In the genomic region with DNA sequence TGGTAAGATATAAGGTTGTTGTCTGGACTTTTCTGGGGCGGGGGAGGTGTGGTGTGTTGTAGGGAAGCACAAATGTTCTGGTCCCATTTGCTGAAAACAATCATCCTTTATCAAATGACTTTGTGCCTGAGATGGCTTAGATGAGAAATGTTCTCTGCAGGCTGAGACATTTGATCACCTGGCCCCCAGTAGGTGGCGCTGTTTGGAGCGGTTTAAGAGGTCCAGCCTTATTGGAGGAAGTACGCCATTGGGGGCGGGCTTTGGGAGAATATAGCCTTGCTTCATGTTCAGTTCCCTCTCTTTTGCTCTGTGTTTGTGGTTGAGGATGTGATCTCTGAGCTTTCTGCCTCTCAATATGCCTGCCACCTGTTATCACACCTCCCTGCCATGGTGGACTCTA, we compare ENCODE assay signal across 9 mouse cellular contexts. TPM values are rescaled to one million over a fixed set of nuclear protein-coding genes. Genes with fewer than 3 reads are reported as not detected.
DNase-seq lines count a peak whose midpoint lies in the region; ATAC-seq and TF ChIP-seq lines count a peak whose summit lies in the region.
"Had no signal": no experiment of that assay in that cellular context is flagged by ENCODE, and none has a peak within 500 bp of the region (broad histone marks: within the 10 kb centered on the region; RNA-seq: fewer than 3 reads in every experiment).

No protein-coding gene starts in this region.

- no peak for DNase-seq in kidney, postnatal 0 days (ENCODE audit: low spot score)
- DNase-seq in T-cell, adult 2 months (ENCODE audit: low spot score), result peak; percentile 9
- peak; percentile 43 to 51 for DNase-seq in cerebellum, postnatal 36 days
- peak; percentile 29 for DNase-seq in stomach, postnatal 0 days (ENCODE audit: low spot score)
- no peak for DNase-seq in neural tube, embryonic 10.5 days (ENCODE audit: extremely low spot score, low spot score)
- no peak for DNase-seq in left cerebral cortex, adult 11 months (ENCODE audit: low spot score)

- 58% methylated on average over 5 of the region's 5 CpGs for WGBS in kidney, postnatal 0 days
- 55% methylated on average over 5 of the region's 5 CpGs for WGBS in kidney, embryonic 15.5 days
- 48% methylated on average over 5 of the region's 5 CpGs for WGBS in stomach, postnatal 0 days
- 52% methylated on average over 5 of the region's 5 CpGs for WGBS in forebrain, embryonic 12.5 days

- H3K9me3 ChIP-seq in kidney, postnatal 0 days (replicated peaks; ENCODE audit: low read length), result no peaks in the 10 kb centered on the region
- no peaks in the 10 kb centered on the region for H3K9me3 ChIP-seq in kidney, embryonic 15.5 days (replicated peaks)
- H3K9me3 ChIP-seq in stomach, postnatal 0 days (ENCODE audit: control insufficient read depth, low read length), result no peaks in the 10 kb centered on the region
- no peaks in the 10 kb centered on the region for H3K9me3 ChIP-seq in forebrain, embryonic 12.5 days

- H3K4me3 ChIP-seq in kidney, postnatal 0 days (replicated peaks; ENCODE audit: low read depth, low read length), result no peak overlapping the region
- no peak overlapping the region for H3K4me3 ChIP-seq in kidney, embryonic 15.5 days (replicated peaks)
- H3K4me3 ChIP-seq in stomach, postnatal 0 days (ENCODE audit: low read depth, low read length), result no peak overlapping the region
- no peak overlapping the region for H3K4me3 ChIP-seq in forebrain, embryonic 12.5 days (replicated peaks)
- H3K4me3 ChIP-seq: myocyte had no signal

- TF ChIP-seq CTCF in kidney, postnatal 0 days (IDR thresholded peaks at IDR 0.05; ENCODE audit: low read depth), result peak; percentile 56
- peak; percentile 62 for TF ChIP-seq CTCF in stomach, postnatal 0 days (IDR thresholded peaks at IDR 0.05; ENCODE audit: low read depth)

- H3K4me2 ChIP-seq in kidney, postnatal 0 days (ENCODE audit: low read length), result no peak overlapping the region
- H3K4me2 ChIP-seq in kidney, embryonic 15.5 days, result no peak overlapping the region
- H3K4me2 ChIP-seq in stomach, postnatal 0 days (replicated peaks; ENCODE audit: low read depth), result no peak overlapping the region
- H3K4me2 ChIP-seq in forebrain, embryonic 12.5 days, result no peak overlapping the region

- H3K9ac ChIP-seq in kidney, postnatal 0 days (ENCODE audit: low read depth, low read length), result no peak overlapping the region
- H3K9ac ChIP-seq in kidney, embryonic 15.5 days, result no peak overlapping the region
- H3K9ac ChIP-seq in stomach, postnatal 0 days (ENCODE audit: low read length), result no peak overlapping the region
- no peak overlapping the region for H3K9ac ChIP-seq in forebrain, embryonic 12.5 days

- no peak for TF ChIP-seq EP300 in stomach, postnatal 0 days (optimal IDR thresholded peaks at IDR 0.05)

- no peak overlapping the region for H3K27ac ChIP-seq in kidney, postnatal 0 days
- no peak overlapping the region for H3K27ac ChIP-seq in kidney, embryonic 15.5 days
- no peak overlapping the region for H3K27ac ChIP-seq in stomach, postnatal 0 days (replicated peaks)
- no peak overlapping the region for H3K27ac ChIP-seq in forebrain, embryonic 12.5 days

- no peak for ATAC-seq in kidney, postnatal 0 days (replicated peaks; ENCODE audit: low FRiP score, low read depth)
- ATAC-seq in kidney, embryonic 15.5 days (replicated peaks; ENCODE audit: low FRiP score), result no peak
- no peak for ATAC-seq in stomach, postnatal 0 days (ENCODE audit: low FRiP score, low TSS enrichment)
- no peak for ATAC-seq in forebrain, embryonic 12.5 days (ENCODE audit: low FRiP score)

- H3K36me3 ChIP-seq in kidney, postnatal 0 days (ENCODE audit: insufficient read depth, low read length), result no peaks in the 10 kb centered on the region
- H3K36me3 ChIP-seq in kidney, embryonic 15.5 days, result no peaks in the 10 kb centered on the region
- H3K36me3 ChIP-seq in stomach, postnatal 0 days (ENCODE audit: control insufficient read depth, insufficient read depth, low read length), result no peaks in the 10 kb centered on the region
- no peaks in the 10 kb centered on the region for H3K36me3 ChIP-seq in forebrain, embryonic 12.5 days (replicated peaks)

- no peaks in the 10 kb centered on the region for H3K4me1 ChIP-seq in kidney, postnatal 0 days (replicated peaks; ENCODE audit: insufficient read depth, low read length)
- 0 out of 2 replicates have a peak, but pooled peaks cover 4% of the 10 kb centered on the region for H3K4me1 ChIP-seq in kidney, embryonic 15.5 days
- no peaks in the 10 kb centered on the region for H3K4me1 ChIP-seq in stomach, postnatal 0 days (replicated peaks; ENCODE audit: control insufficient read depth, insufficient read depth)
- H3K4me1 ChIP-seq in forebrain, embryonic 12.5 days, result no peaks in the 10 kb centered on the region

- H3K27me3 ChIP-seq in kidney, postnatal 0 days (ENCODE audit: insufficient read depth, low read length), result no peaks in the 10 kb centered on the region
- H3K27me3 ChIP-seq in kidney, embryonic 15.5 days, result no peaks in the 10 kb centered on the region
- no peaks in the 10 kb centered on the region for H3K27me3 ChIP-seq in stomach, postnatal 0 days (ENCODE audit: control insufficient read depth, insufficient read depth, low read length)
- no peaks in the 10 kb centered on the region for H3K27me3 ChIP-seq in forebrain, embryonic 12.5 days

RNA-seq across cellular contexts. Expression of gene Gm11983, which starts 44.2 kb away (rescaled TPM):
- not detected in 2 replicates for polyA plus RNA-seq in kidney, postnatal 0 days (2015; fragmentation: Nextera tagmentation; extraction: Ambion mirVana)
- not detected in 2 replicates for polyA plus RNA-seq in kidney, embryonic 15.5 days (2015; fragmentation: Nextera tagmentation; extraction: Ambion mirVana)
- polyA plus RNA-seq in stomach, postnatal 0 days (2015; fragmentation: Nextera tagmentation; extraction: Ambion mirVana), result not detected in 2 replicates
- not detected in 2 replicates for polyA plus RNA-seq in forebrain, embryonic 12.5 days (2016; fragmentation: Nextera tagmentation; extraction: Ambion mirVana)
- polyA plus RNA-seq: myocyte had no signal

Comparison
In these comparisons a context has a peak if more than half of its experiments do, and no peak if none do; other contexts are left out.
1. DNase-seq: peak in T-cell, adult 2 months (single experiment), cerebellum, postnatal 36 days (2 of 2) and stomach, postnatal 0 days (single experiment); none in kidney, postnatal 0 days (single experiment), neural tube, embryonic 10.5 days (single experiment) and left cerebral cortex, adult 11 months (single experiment).